ENCODE assay signal across 8 mouse cellular contexts in genomic region chr7:83891433-83892332, GRCm38 (mm10). TPM values are rescaled to one million over a fixed set of nuclear protein-coding genes. Genes with fewer than 3 reads are reported as not detected.
DNase-seq lines count a peak whose midpoint lies in the region; ATAC-seq and TF ChIP-seq lines count a peak whose summit lies in the region.

No protein-coding gene starts in this region.

- H3ac ChIP-seq in C2C12 (ENCODE audit: control insufficient read depth, insufficient read length, low read depth) (peak overlapping the region; percentile 83), myocyte (ENCODE audit: control insufficient read depth, insufficient read length) (peak overlapping the region; percentile 47)

- peak overlapping the region; percentile 79 for H3K4me3 ChIP-seq in C2C12 (ENCODE audit: insufficient read depth, poor library complexity, severe bottlenecking)
- peak overlapping the region; percentile 68 for H3K4me3 ChIP-seq in erythroblast, embryonic 14.5 days (replicated peaks)
- H3K4me3 ChIP-seq in heart, embryonic 11.5 days (ENCODE audit: low read depth, low read length): peak overlapping the region; percentile 78
- peak overlapping the region; percentile 83 for H3K4me3 ChIP-seq in kidney, embryonic 16.5 days (ENCODE audit: low read length)
- peak overlapping the region; percentile 86 for H3K4me3 ChIP-seq in liver, adult 2 months (ENCODE audit: insufficient read depth, low read depth, low read length)
- H3K4me3 ChIP-seq in myocyte: peak overlapping the region; percentile 93

- H3K79me3 ChIP-seq in C2C12 (ENCODE audit: low read depth): peaks cover 29% of the 10 kb centered on the region

- peaks cover 63% of the 10 kb centered on the region for H3K4me1 ChIP-seq in erythroblast, embryonic 14.5 days (ENCODE audit: control insufficient read depth)
- H3K4me1 ChIP-seq in heart, embryonic 11.5 days (ENCODE audit: control insufficient read depth, insufficient read depth, low read length): peaks cover 12% of the 10 kb centered on the region
- peaks cover 18% of the 10 kb centered on the region for H3K4me1 ChIP-seq in kidney, embryonic 16.5 days (ENCODE audit: insufficient read depth, low read length)
- H3K4me1 ChIP-seq in liver, adult 2 months (ENCODE audit: control insufficient read depth, insufficient read depth, low read length): peaks cover 6% of the 10 kb centered on the region

- peak overlapping the region; percentile 84 for H3K27ac ChIP-seq in heart, embryonic 11.5 days (ENCODE audit: low read depth, low read length)
- peak overlapping the region; percentile 92 for H3K27ac ChIP-seq in kidney, embryonic 16.5 days (ENCODE audit: low read length)
- peak overlapping the region; percentile 59 for H3K27ac ChIP-seq in liver, adult 2 months (replicated peaks; ENCODE audit: insufficient read depth, low read depth, low read length)

- peak; percentile 97 for ATAC-seq in heart, embryonic 11.5 days (replicated peaks; ENCODE audit: insufficient number of reproducible peaks, low FRiP score, low TSS enrichment)
- peak; percentile 99 for ATAC-seq in kidney, embryonic 16.5 days (ENCODE audit: low FRiP score, low TSS enrichment)

- H3K27me3 ChIP-seq in C2C12 (ENCODE audit: control insufficient read depth, insufficient read depth, insufficient read length) (no peaks in the 10 kb centered on the region), myocyte (ENCODE audit: control insufficient read depth, insufficient read depth, insufficient read length) (no peaks in the 10 kb centered on the region)
- H3K27me3 ChIP-seq in erythroblast, embryonic 14.5 days (ENCODE audit: control insufficient read depth): no peaks in the 10 kb centered on the region
- H3K27me3 ChIP-seq in heart, embryonic 11.5 days (ENCODE audit: control insufficient read depth, insufficient read depth, low read length): no peaks in the 10 kb centered on the region
- no peaks in the 10 kb centered on the region for H3K27me3 ChIP-seq in kidney, embryonic 16.5 days (ENCODE audit: insufficient read depth, low read length)
- H3K27me3 ChIP-seq in liver, adult 2 months (ENCODE audit: control insufficient read depth, insufficient read depth, low read length): no peaks in the 10 kb centered on the region
- H3K27me3 ChIP-seq in splenic B cell, adult 2 months (ENCODE audit: control insufficient read depth, insufficient read depth, low read length, poor library complexity, severe bottlenecking): no peaks in the 10 kb centered on the region

- WGBS in heart, embryonic 11.5 days (ENCODE audit: insufficient replicate concordance): 3% methylated on average over 37 of the region's 44 CpGs
- WGBS in kidney, embryonic 16.5 days: 2% methylated on average over 44 of the region's 44 CpGs
- 2% methylated on average over 44 of the region's 44 CpGs for WGBS in liver, adult 2 months

- H3K9me3 ChIP-seq in erythroblast, embryonic 14.5 days (ENCODE audit: control insufficient read depth, low read length): no peaks in the 10 kb centered on the region
- no peaks in the 10 kb centered on the region for H3K9me3 ChIP-seq in heart, embryonic 11.5 days (replicated peaks; ENCODE audit: control insufficient read depth, low read length)
- H3K9me3 ChIP-seq in kidney, embryonic 16.5 days (ENCODE audit: low read length): no peaks in the 10 kb centered on the region

- H3K36me3 ChIP-seq in C2C12 (ENCODE audit: control insufficient read depth, insufficient read depth) (peaks cover 22% of the 10 kb centered on the region), myocyte (ENCODE audit: control insufficient read depth, insufficient read depth) (peaks cover 13% of the 10 kb centered on the region)
- peaks cover 37% of the 10 kb centered on the region for H3K36me3 ChIP-seq in erythroblast, embryonic 14.5 days (ENCODE audit: control insufficient read depth)
- peaks cover 7% of the 10 kb centered on the region; the same call in 1 of the 2 replicates for H3K36me3 ChIP-seq in heart, embryonic 11.5 days (ENCODE audit: control insufficient read depth, insufficient read depth, low read length)
- peaks cover 13% of the 10 kb centered on the region for H3K36me3 ChIP-seq in kidney, embryonic 16.5 days (ENCODE audit: insufficient read depth, low read length)
- peaks cover 2% of the 10 kb centered on the region for H3K36me3 ChIP-seq in liver, adult 2 months (ENCODE audit: control insufficient read depth, insufficient read depth, low read length)
- no peaks in the 10 kb centered on the region; the same call in 1 of the 2 replicates for H3K36me3 ChIP-seq in splenic B cell, adult 2 months (ENCODE audit: control insufficient read depth, insufficient read depth, low read length, poor library complexity, severe bottlenecking)

- H3K9ac ChIP-seq in heart, embryonic 11.5 days (ENCODE audit: low read depth, low read length): peak overlapping the region; percentile 86
- H3K9ac ChIP-seq in kidney, embryonic 16.5 days (replicated peaks; ENCODE audit: low read length): peak overlapping the region; percentile 85
- peak overlapping the region; percentile 84 for H3K9ac ChIP-seq in liver, adult 2 months (ENCODE audit: low read depth, low read length)

- H3K4me2 ChIP-seq in heart, embryonic 11.5 days: peak overlapping the region; percentile 84
- peak overlapping the region; percentile 88 for H3K4me2 ChIP-seq in kidney, embryonic 16.5 days (replicated peaks; ENCODE audit: low read depth, low read length)
- peak overlapping the region; percentile 89 for H3K4me2 ChIP-seq in myocyte (ENCODE audit: low read depth)

- H3K79me2 ChIP-seq in C2C12 (ENCODE audit: control insufficient read depth, insufficient read depth) (peaks cover 37% of the 10 kb centered on the region), myocyte (ENCODE audit: control insufficient read depth, insufficient read depth) (peaks cover 35% of the 10 kb centered on the region)
- no peaks in the 10 kb centered on the region; the same call in 1 of the 2 replicates for H3K79me2 ChIP-seq in liver, adult 2 months (ENCODE audit: control insufficient read depth, insufficient read depth, low read length)

- TF ChIP-seq CTCF in C2C12 (IDR thresholded peaks at IDR 0.05; ENCODE audit: control insufficient read depth, insufficient read depth, insufficient read length): no peak
- TF ChIP-seq CTCF in brain, embryonic 14.5 days (IDR thresholded peaks at IDR 0.05; ENCODE audit: borderline replicate concordance, extremely low read depth, insufficient read depth, insufficient read length): 0 out of 2 replicates have a peak, but pooled peaks have one; percentile 1
- TF ChIP-seq CTCF in liver, adult 2 months (IDR thresholded peaks at IDR 0.05; ENCODE audit: low read depth, low read length): peak; percentile 46

- peak; percentile 66; the same call in 1 of the 2 replicates for TF ChIP-seq POLR2A in brain, embryonic 14.5 days (IDR thresholded peaks at IDR 0.05; ENCODE audit: borderline replicate concordance, extremely low read depth, insufficient read depth, insufficient read length, poor library complexity, severe bottlenecking)
- TF ChIP-seq POLR2A in liver, adult 2 months (IDR thresholded peaks at IDR 0.05; ENCODE audit: extremely low read depth, insufficient read depth, low read length): peak; percentile 84
- TF ChIP-seq POLR2A in myocyte (IDR thresholded peaks at IDR 0.05; ENCODE audit: insufficient read length, low read depth): peak; percentile 95

- peak; percentile 98 for DNase-seq in brain, embryonic 14.5 days (ENCODE audit: low read depth)
- peak; percentile 99 for DNase-seq in liver, adult 2 months (ENCODE audit: extremely low read depth, low read depth, low spot score)
- peak; percentile 100 for DNase-seq in splenic B cell, adult 2 months (ENCODE audit: low read depth, low spot score)

TF ChIP-seq in C2C12, 6 proteins besides CTCF, POLR2A, EP300 and RAD21:
- TF ChIP-seq MAX (IDR thresholded peaks at IDR 0.05): no peak
- TF ChIP-seq USF1 (IDR thresholded peaks at IDR 0.05; ENCODE audit: low read depth): no peak
- TF ChIP-seq CEBPB (IDR thresholded peaks at IDR 0.05; ENCODE audit: low read depth): no peak
- no peak for TF ChIP-seq MYOD1 (IDR thresholded peaks at IDR 0.05; ENCODE audit: control insufficient read depth, insufficient read length, low read depth)
- no peak for TF ChIP-seq FOSL1 (IDR thresholded peaks at IDR 0.05; ENCODE audit: insufficient read depth, low read length, poor library complexity, severe bottlenecking)
- TF ChIP-seq MYOG (IDR thresholded peaks at IDR 0.05; ENCODE audit: control insufficient read depth, extremely low read depth, insufficient read length): no peak

TF ChIP-seq in myocyte, 11 proteins besides CTCF, POLR2A, EP300 and RAD21 (continues in another document):
- peak; percentile 98 for TF ChIP-seq POLR2AphosphoS2 (IDR thresholded peaks at IDR 0.05; ENCODE audit: insufficient read length, low read depth)
- no peak for TF ChIP-seq USF1 (IDR thresholded peaks at IDR 0.05; ENCODE audit: low read depth)
- TF ChIP-seq E2F4 (IDR thresholded peaks at IDR 0.05; ENCODE audit: insufficient read depth): no peak
- TF ChIP-seq TCF12 (IDR thresholded peaks at IDR 0.05; ENCODE audit: insufficient read depth, poor library complexity, severe bottlenecking): no peak
- peak; percentile 34 for TF ChIP-seq SRF (IDR thresholded peaks at IDR 0.05; ENCODE audit: control insufficient read depth, insufficient read length, low read depth)
- no peak for TF ChIP-seq TCF3 (IDR thresholded peaks at IDR 0.05; ENCODE audit: insufficient read length, low read depth)
- TF ChIP-seq CEBPB (IDR thresholded peaks at IDR 0.05; ENCODE audit: insufficient read depth, poor library complexity, severe bottlenecking): no peak
- TF ChIP-seq MYOG (IDR thresholded peaks at IDR 0.05; ENCODE audit: control insufficient read depth in 1 of 3, insufficient read depth in 1 of 3, insufficient read length in 2 of 3, low read depth in 2 of 3): no peak
- TF ChIP-seq MAX (IDR thresholded peaks at IDR 0.05; ENCODE audit: low read depth): no peak

RNA-seq across cellular contexts. Expression of gene Mesd, which starts 7.4 kb away (rescaled TPM):
- polyA plus RNA-seq in C2C12 (2012; fragmentation: generic; extraction: Trizol): 74.5 TPM
- 19.9 and 26.3 TPM in 2 replicates for polyA plus RNA-seq in brain, embryonic 14.5 days (2012; rRNA removed)
- polyA plus RNA-seq in erythroblast, embryonic 14.5 days (2012): 0.54 and 1.1 TPM in 2 replicates
- polyA plus RNA-seq in heart, embryonic 11.5 days (2014; fragmentation: Nextera tagmentation; extraction: Ambion mirVana): 73.4 and 87.5 TPM in 2 replicates
- 112 and 113 TPM in 2 replicates for polyA plus RNA-seq in kidney, embryonic 16.5 days (2015; fragmentation: Nextera tagmentation; extraction: Ambion mirVana)
- total RNA-seq in liver, adult 2 months (2014; rRNA removed): 10.8 and 13.6 TPM in 2 replicates
- polyA plus RNA-seq in liver, adult 2 months (2012; rRNA removed): 6.7 and 8.2 TPM in 2 replicates
- polyA plus RNA-seq in myocyte (2012; fragmentation: generic; extraction: Trizol): 81.3 TPM

RNA-seq across cellular contexts. Expression of gene Tlnrd1, which starts 7.6 kb away (rescaled TPM):
- polyA plus RNA-seq in C2C12 (2012; fragmentation: generic; extraction: Trizol): 31.5 TPM
- 23.7 and 28.0 TPM in 2 replicates for polyA plus RNA-seq in brain, embryonic 14.5 days (2012; rRNA removed)
- 14.7 and 14.8 TPM in 2 replicates for polyA plus RNA-seq in erythroblast, embryonic 14.5 days (2012)
- 13.9 and 14.9 TPM in 2 replicates for polyA plus RNA-seq in heart, embryonic 11.5 days (2014; fragmentation: Nextera tagmentation; extraction: Ambion mirVana)
- 7.4 and 8.1 TPM in 2 replicates for polyA plus RNA-seq in kidney, embryonic 16.5 days (2015; fragmentation: Nextera tagmentation; extraction: Ambion mirVana)
- 1.8 and 2.6 TPM in 2 replicates for total RNA-seq in liver, adult 2 months (2014; rRNA removed)
- 2.9 and 4.6 TPM in 2 replicates for polyA plus RNA-seq in liver, adult 2 months (2012; rRNA removed)
- 25.5 TPM for polyA plus RNA-seq in myocyte (2012; fragmentation: generic; extraction: Trizol)

Comparison
In these comparisons a context has a peak if more than half of its experiments do, and no peak if none do; other contexts are left out.
1. Peak in every context shown above with its lines: DNase-seq, ATAC-seq, H3K4me3 ChIP-seq and H3K27ac ChIP-seq.